Comparison of ENCODE assay signal across 8 mouse cellular contexts in the genomic region with DNA sequence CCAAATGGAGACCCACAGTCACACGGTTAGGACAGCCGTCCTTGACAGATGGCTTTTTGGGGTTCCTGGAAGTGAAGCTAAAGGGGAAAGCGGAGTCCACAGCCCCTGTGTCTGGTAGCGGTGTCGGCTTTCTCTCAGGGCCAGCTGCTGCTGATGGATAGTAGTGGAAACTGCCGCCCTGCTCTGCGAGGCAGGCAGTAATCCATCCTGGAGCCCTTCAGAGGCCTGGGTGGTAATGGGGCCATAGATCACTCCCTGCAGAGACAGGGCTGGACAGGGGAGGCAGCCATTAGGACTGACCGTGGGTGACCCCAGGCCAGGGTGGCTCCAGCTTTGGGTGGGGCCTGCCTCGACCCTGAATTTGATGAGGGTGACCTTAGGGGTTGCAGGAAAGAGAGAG.
A peak's percentile ranks its signal among the peaks of the same experiment; 100 is the strongest.
DNase-seq lines count a peak whose midpoint lies in the region; ATAC-seq lines count a peak whose summit lies in the region.

No protein-coding gene starts in this region.

- ATAC-seq in lung, embryonic 15.5 days (ENCODE audit: borderline replicate concordance, extremely low read depth, low FRiP score, low TSS enrichment): no peak
- no peak for ATAC-seq in limb, embryonic 15.5 days (ENCODE audit: insufficient number of reproducible peaks, low FRiP score, low TSS enrichment, low read depth)
- ATAC-seq in stomach, embryonic 16.5 days (ENCODE audit: insufficient read depth, low FRiP score): 0 out of 2 replicates have a peak, but pooled peaks have one; percentile 22
- ATAC-seq in activated CD4-positive, CD25-positive, alpha-beta regulatory T cell, adult 4 months: no peak

- 34% methylated on average over 9 of the region's 9 CpGs for WGBS in lung, embryonic 15.5 days
- 29% methylated on average over 9 of the region's 9 CpGs for WGBS in limb, embryonic 15.5 days
- WGBS in stomach, embryonic 16.5 days: 33% methylated on average over 9 of the region's 9 CpGs

- no peak overlapping the region for H3K9ac ChIP-seq in lung, embryonic 15.5 days
- 0 out of 2 replicates have a peak overlapping the region, but pooled peaks have one; percentile 1 for H3K9ac ChIP-seq in limb, embryonic 15.5 days
- H3K9ac ChIP-seq in stomach, embryonic 16.5 days (ENCODE audit: low read length): peak overlapping the region; percentile 48; the same call in 1 of the 2 replicates

- DNase-seq in lung, postnatal 14 days: no peak
- DNase-seq in gastrocnemius, postnatal 14 days: peak; percentile 50
- DNase-seq in testis, postnatal 10 days (ENCODE audit: low spot score): no peak
- DNase-seq in cerebellum, adult 18-20 months: no peak

- H3K4me2 ChIP-seq in lung, embryonic 15.5 days: no peak overlapping the region
- no peak overlapping the region for H3K4me2 ChIP-seq in limb, embryonic 15.5 days
- H3K4me2 ChIP-seq in stomach, embryonic 16.5 days (ENCODE audit: low read depth, low read length): no peak overlapping the region

- no peaks in the 10 kb centered on the region for H3K27me3 ChIP-seq in lung, embryonic 15.5 days
- H3K27me3 ChIP-seq in limb, embryonic 15.5 days: no peaks in the 10 kb centered on the region
- H3K27me3 ChIP-seq in stomach, embryonic 16.5 days (ENCODE audit: control insufficient read depth, insufficient read depth, low read length): no peaks in the 10 kb centered on the region

- H3K9me3 ChIP-seq in lung, embryonic 15.5 days: no peaks in the 10 kb centered on the region
- H3K9me3 ChIP-seq in limb, embryonic 15.5 days: no peaks in the 10 kb centered on the region
- H3K9me3 ChIP-seq in stomach, embryonic 16.5 days (replicated peaks; ENCODE audit: control insufficient read depth, low read length): no peaks in the 10 kb centered on the region

- no peak overlapping the region for H3K4me3 ChIP-seq in lung, embryonic 15.5 days
- H3K4me3 ChIP-seq in limb, embryonic 15.5 days: no peak overlapping the region
- H3K4me3 ChIP-seq in stomach, embryonic 16.5 days (replicated peaks; ENCODE audit: low read length): no peak overlapping the region

- intact Hi-C loops in gastrocnemius, postnatal 14 days (cut with DNase I; ENCODE audit: low total_unique reads): no loop called here

- H3K4me1 ChIP-seq in lung, embryonic 15.5 days: peaks cover 67% of the 10 kb centered on the region
- H3K4me1 ChIP-seq in limb, embryonic 15.5 days: peaks cover 71% of the 10 kb centered on the region
- peaks cover 50% of the 10 kb centered on the region for H3K4me1 ChIP-seq in stomach, embryonic 16.5 days (ENCODE audit: control insufficient read depth, insufficient read depth, low read length)

- peak overlapping the region; percentile 41 for H3K27ac ChIP-seq in lung, embryonic 15.5 days
- 0 out of 2 replicates have a peak overlapping the region, but pooled peaks have one; percentile 23 for H3K27ac ChIP-seq in limb, embryonic 15.5 days
- peak overlapping the region; percentile 72 for H3K27ac ChIP-seq in stomach, embryonic 16.5 days (ENCODE audit: low read length)

- H3K36me3 ChIP-seq in lung, embryonic 15.5 days: no peaks in the 10 kb centered on the region
- no peaks in the 10 kb centered on the region for H3K36me3 ChIP-seq in limb, embryonic 15.5 days
- H3K36me3 ChIP-seq in stomach, embryonic 16.5 days (ENCODE audit: control insufficient read depth, insufficient read depth, low read length): no peaks in the 10 kb centered on the region
